Mouse (Mus musculus) adrenal gland, postnatal 36 days (tissue): ENCODE results near the gene Gm10840. TPM values are rescaled to one million over a fixed set of nuclear protein-coding genes. Genes with fewer than 3 reads are reported as not detected.
"Not testable (repeated sequence)": the region's sequence is repeated elsewhere in the genome, so short reads cannot be mapped to it uniquely, and the experiment has no call there.

Source experiments
- DNase-seq, 2 experiments: peaks; one replicate each; pipeline ENCODE4 v3.0.0; 2021; ENCODE audit warnings: mixed read lengths in 1 of 2
- long read RNA-seq, 2 experiments: library from polyadenylated mRNA; stranded (forward); transcript quantifications; one replicate each; pipeline ENCODE4 v2.0.0; 2021; ENCODE audit warnings: borderline sequencing depth in 2 of 2
- total RNA-seq, 2 experiments: library from RNA; stranded (reverse); gene quantifications; 2 replicates each; pipeline ENCODE4 v1.2.3; 2021

Gm10840 gene
- not detected for total RNA-seq
- long read RNA-seq, experiment 1, result 0 reads
- long read RNA-seq, experiment 2, result 0 reads

DNA sequence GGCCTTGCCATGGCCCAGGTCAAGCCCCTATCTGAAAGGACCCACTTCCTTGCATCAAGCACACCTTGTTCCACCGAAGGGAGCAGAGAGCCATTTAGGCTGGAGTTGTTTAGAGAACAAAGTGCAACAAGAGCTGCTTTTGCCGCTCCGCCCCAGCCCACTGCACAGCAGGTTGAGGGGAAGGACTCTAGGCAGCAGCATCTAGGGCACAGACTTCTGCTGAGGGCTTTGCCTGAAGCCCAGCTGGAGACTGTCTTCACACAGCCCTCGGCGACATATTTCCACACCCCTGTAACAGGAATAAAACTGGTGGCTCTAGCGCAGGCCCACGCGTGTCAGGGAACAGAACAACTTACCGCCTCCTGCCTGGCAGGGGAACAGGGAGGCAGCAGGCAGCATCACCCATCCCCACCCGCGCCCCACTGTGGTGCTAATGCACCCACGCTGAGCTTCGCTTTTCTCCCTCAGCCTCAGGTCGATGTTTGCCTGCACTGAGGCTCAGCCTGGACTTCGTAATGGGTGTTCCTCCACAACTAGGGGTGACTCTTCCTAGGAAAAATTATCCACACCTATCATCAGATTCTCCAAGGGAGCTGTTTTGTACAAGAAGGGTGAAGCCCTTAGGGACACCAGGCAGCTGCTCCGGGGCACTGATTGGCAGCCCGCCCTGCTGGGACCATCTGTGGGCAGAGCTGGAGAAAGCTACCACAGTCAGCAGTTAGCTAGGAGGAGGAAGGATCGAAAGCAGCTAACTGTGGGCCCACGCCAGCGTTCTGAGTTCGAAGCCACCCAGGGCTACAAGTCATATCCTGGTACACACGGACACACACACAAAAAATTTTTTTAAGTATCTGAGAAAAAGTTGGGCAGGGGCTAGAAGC is at the start of gene Gm10840, which contains the start of gene Limd2:
TSS of gene Gm10840 (plus strand) at position 10 of the 881 bp plus-strand sequence.
TSS of gene Limd2 (minus strand) at position 20 of the 881 bp plus-strand sequence.
- DNase-seq, result peak in 1 of 2 experiments; percentile 28

DNA sequence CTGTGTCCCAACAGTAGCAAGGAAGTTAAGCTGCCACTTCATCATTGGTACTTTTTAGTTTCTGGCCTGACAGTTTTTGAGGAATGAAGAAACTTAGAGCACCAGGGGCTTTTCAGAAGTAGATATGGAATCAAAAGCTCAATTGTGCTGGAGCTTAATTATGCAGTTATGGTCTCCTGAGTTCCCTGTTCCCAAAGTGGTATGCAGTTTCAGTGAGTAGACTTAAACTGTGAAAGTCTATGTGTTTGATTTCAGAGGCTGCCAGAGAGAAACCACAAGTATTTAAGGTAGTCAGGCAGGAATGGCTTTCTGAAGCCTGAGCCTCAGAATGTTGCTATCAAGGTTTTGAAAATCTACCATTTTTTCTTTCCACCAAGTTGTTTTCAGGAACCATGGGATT is 49.0 kb upstream of the Gm10840 start:
- DNase-seq, result no peak

DNA sequence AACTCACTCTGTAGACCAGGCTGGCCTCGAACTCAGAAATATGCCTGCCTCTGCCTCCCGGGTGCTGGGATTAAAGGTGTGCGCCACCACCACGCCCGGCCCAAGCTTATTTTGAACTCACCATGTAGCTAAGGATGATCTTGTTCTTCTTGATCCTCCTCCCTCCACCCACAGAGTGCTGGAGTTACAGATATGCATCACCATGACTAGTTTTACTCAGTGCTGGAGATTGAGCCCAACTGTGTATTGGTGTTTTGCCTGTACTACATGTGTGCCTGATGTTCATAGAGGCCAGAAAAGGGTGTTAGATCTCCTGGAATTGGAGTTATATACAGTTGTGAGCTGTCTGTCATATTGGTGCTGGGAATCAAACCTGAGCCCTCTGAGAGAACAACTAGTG is 38.4 kb upstream of the Gm10840 start:
- DNase-seq, result no peak

DNA sequence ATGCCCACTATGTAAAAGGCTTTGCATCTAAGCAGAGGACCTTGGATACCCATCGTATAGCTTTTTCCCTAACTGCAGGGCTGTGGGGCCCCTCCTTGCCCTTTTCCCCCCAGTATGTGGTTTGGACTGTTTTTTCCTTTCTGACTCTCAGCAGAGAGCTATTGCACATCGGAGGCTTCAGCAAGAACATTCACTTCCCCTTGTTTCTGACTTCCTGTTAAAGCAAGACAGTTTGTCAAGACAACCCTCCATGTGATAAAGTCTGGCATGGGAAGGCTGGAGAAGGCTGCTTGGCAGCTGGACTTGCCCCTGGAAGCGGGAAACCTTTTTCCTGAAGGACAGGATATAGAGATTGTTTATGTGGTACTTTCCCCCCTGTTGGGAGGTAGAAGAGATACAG is 37.9 kb upstream of the Gm10840 start:
- peak; percentile 3 to 12 for DNase-seq

DNA sequence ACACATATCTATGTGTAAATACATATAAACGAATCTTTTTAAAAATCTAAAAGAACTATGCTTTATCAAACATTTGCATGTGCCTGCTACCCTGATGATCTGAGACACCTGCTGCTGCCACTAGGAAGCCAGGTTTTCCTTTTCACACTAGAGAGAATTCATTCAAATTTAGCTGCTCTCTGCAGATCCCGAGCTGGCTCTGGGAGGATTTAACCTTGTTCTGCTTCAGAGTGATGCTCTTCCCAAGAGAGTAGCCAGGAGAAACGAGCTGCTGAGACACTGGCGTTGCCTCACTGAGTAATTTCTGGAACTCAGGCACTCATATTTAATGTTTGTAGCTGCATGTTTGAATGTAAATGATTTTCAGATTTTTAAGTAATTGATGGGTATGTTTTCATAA is 35.9 kb upstream of the Gm10840 start:
- DNase-seq, result no peak

DNA sequence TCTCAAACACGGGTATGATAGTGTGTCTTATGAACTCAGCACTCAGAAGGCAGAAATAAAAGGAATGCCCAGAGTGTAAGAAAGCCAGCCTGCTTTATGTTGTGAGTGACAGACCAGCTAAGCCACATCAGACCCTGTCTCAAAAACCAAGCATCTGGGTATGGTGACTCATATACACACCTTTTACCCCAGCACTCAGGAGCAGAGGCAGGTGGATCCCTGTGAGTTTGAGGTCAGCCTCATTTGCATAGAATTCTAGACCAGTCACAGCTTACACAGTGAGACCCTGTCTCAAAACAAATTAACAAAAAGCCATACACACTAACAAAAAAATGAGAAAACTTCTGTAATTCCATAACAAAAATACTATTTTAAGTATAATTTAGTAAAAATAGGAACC is 34.8 kb upstream of the Gm10840 start:
- DNase-seq, result no peak

DNA sequence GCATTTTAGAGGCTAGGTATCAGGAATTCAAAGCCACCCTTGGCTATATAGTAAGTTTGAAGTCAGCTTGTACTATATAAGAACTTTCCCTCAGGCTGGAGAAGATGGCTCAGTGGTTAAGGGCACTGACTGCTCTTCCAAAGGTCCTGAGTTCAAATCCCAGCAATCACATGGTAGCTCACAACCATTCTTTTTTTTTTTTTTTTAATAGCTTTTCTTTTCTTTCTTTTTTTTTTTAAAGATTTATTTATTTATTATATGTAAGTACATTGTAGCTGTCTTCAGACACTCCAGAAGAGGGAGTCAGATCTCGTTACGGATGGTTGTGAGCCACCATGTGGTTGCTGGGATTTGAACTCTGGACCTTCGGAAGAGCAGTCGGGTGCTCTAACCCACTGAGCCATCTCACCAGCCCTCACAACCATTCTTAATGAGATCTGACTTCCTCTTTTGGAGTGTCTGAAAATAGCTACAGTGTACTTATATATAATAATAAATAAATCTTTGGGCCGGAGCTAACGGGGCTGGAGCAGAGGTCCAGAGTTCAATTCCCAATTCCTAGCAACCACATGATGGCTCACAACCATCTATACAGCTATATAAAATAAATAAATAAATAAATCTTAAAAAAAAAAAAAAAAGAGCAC is 33.8 kb upstream of the Gm10840 start:
- not testable (repeated sequence) for DNase-seq

DNA sequence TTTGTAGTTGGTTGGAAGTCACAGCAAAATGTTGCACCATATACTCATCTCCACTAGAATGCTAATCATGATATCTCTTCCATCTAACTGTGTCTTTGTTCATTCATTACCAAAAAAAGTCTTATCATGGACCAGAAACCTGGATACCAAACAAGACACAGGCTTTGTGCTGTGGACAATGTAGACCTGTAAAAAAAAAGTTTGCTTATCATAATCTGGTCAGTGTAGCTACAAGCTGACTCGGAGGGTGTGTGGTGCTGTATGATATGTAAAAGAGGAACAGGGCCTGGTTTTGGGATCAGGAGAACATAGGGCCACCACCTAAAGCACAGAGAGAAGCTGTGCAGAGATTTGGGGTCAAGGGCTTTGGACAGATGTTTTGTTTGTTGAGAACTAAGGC is 31.2 kb upstream of the Gm10840 start:
- DNase-seq, result no peak

DNA sequence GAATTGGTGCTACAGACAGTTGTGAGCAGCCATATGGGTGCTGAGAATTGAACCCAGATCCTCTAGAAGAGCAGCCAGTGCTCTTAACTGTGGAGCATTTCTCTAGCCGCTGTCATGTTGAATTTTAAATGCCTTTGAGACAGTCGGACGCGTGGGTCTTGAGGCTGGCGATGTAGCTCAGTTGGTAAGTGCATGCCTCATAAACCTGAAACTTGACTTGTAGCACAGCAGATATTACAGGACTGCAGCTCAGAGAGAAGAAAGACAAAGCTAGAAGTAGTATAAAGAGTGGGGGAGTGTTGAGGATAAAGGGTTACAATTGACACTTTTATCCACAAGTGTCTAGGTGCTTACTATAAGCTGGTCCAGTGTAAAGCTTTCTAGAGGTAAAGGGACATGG is 28.1 kb upstream of the Gm10840 start:
- no peak for DNase-seq

DNA sequence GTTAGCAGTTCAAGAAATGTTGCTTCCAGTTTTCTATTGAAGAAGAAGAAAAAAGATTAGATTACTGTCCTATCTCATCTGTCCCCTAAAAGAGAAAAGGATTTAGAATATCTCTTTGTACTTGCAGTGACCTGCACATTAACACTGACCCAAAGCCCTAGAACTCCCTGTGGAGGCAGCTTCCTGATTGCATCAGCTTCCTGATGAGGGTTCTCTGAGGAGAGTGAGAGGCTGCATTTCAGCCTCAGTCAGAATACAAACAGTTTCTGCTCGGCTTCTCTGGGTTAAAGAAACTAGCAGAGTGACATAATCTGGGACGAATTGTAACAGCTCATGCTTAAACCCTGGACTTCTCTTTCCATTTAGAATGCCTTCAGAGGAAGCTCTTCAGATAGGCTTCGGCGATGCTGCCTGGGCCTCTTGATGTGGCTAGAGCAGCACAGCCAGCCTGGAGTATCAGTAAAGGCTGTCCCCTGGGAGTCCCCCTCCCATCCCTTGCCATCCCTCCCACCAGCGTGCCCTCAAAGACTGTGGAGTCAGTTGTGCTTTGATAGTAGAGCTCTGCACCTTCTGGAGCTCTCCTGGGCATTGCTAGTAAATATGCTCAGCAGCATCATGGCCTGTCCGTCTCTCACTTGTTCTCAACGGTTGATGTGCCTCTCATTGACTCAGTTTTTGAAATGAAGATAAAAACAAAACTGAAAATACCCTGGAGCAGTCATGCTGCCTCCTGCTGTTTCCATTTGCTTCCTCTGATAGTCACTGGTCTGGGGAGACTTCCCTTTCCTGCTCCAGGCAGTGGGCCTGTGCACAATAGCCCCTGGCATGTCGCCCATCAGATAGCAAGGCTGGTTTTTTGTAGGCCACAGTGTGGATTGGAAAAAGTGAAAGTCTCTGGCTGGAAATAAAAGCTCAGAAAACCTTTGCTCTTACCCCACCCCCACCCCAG is 25.8 kb upstream of the Gm10840 start:
- DNase-seq, result peak; percentile 91 to 92

DNA sequence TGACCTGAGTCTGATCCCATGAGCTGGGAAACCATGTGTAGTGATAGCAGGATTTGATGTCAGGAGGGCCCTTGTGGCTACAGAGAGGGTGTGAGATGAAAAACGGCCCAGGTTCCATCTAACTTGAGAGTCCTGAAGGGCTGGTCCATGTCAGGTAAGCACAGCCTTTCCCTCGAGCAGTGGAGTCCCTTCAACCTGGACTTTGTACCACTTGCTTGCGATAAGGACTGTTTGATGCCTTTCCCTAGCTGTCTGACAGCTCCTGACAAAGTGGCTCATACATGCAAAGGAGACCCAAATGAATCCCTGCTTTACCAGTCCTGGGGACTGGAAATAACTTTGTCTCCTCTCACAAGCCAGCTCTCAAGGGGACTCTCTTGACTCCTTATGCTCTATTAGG is 9.4 kb upstream of the Gm10840 start:
- DNase-seq, result no peak

DNA sequence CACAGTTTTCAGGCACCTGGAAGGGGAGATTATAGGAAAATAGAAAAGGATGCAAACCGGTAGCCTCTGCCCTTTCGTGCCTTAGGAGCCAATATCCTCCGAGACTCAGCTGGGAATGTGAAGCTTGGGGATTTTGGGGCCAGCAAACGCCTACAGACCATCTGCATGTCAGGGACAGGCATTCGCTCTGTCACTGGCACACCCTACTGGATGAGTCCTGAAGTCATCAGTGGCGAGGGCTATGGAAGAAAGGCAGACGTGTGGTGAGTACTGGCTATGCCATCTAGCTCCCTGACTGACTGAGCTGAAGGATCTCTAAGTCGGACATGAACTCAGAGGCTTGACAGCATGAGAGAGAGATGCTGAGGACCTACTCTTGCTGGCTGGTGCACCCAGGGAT is 8.5 kb upstream of the Gm10840 start:
- DNase-seq, result no peak

DNA sequence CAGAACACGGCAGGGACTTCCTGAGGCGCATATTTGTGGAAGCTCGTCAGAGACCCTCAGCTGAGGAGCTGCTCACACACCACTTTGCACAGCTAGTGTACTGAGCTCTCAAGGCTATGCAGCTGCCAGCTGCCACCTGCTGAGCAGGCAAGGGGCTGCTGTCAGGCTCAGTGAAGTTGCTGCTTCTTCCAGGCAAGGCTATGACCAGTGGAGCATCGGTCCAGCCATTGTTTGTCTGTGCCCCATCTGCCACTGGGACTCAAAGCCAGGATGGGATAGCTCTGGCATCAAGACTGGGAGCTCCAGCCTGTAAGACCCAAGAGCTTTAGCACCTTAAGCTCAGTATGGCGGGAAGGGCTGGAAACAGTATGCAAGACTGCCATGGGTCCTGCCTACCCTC is 6.6 kb upstream of the Gm10840 start:
- no peak for DNase-seq

DNA sequence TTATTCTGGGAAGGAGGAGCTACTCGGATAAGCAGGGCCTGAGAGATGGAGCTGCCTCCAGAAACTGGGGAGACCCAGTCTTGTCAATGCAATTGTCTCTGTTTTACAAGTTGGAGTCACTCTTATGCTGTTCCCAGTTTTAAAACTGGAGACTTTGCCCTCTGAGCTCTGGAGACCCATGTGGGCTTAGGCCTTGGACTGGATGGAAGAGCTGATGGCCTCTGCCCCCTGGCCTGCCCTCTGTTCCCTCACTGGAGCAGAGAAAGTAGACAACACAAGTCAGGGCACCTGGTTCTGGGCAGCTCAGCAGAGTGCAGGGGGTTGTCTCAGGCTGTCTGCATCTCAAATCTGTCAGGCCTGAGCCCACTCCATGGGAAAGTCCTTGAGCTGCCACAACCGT is 5.9 kb upstream of the Gm10840 start:
- no peak for DNase-seq

DNA sequence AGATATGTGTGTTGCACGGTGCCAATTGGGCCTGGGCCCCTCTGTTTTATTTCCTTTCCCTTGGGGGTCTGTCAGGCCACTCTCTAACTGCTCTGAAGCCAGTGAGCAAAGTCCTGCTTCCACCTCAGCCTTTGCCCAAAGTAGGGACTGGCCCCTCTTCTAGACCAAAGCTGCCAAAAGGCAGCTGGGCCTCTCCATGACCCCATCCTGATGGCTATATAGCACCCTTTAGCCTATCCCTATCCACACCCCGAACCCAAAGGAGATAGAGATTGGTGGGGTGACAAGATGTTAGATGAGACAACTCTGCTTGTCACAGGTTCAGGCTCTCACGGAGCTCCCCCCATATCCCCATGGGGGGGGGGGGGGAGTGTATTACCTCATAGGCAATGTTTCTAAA is 4.9 kb upstream of the Gm10840 start:
- DNase-seq, result no peak

DNA sequence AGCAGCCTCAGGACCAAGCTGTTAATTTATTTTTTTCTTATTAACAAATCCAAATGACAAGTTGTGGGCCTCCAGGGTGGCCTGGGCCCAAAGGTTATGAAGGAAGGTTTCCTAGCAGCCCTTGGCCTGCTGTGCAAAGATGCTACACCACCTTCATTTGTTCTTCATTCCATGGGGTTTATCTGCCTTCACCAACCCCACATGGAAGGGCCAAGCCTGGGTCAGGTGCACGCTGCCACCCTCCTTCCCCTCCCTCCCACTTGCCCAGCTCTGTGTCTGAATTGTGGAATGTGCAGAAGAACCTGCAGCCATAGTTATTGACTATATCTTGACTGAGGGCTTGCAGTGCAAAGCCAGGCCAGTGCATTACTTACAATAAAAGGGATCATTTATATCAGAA is 4.4 kb upstream of the Gm10840 start:
- no peak for DNase-seq

DNA sequence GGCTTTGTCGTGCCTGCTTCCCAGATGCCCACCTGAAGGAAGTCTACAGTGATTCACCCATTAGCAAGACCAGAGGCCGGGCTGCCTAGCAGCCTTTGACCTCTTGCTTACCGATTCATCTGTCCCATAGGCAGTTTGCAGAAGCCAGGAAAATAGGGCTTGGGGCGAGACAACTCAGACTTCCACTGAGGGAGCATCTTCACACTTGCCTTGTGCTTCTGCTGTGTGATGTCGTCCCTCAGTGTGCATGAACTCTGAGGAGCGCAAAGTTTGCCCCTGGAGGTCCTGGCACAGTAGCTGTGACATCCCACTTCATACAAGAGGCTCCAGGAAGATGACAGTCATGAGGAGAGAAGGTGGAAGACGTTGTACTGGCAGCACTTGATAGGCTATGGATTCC is 3.5 kb upstream of the Gm10840 start:
- no peak for DNase-seq

DNA sequence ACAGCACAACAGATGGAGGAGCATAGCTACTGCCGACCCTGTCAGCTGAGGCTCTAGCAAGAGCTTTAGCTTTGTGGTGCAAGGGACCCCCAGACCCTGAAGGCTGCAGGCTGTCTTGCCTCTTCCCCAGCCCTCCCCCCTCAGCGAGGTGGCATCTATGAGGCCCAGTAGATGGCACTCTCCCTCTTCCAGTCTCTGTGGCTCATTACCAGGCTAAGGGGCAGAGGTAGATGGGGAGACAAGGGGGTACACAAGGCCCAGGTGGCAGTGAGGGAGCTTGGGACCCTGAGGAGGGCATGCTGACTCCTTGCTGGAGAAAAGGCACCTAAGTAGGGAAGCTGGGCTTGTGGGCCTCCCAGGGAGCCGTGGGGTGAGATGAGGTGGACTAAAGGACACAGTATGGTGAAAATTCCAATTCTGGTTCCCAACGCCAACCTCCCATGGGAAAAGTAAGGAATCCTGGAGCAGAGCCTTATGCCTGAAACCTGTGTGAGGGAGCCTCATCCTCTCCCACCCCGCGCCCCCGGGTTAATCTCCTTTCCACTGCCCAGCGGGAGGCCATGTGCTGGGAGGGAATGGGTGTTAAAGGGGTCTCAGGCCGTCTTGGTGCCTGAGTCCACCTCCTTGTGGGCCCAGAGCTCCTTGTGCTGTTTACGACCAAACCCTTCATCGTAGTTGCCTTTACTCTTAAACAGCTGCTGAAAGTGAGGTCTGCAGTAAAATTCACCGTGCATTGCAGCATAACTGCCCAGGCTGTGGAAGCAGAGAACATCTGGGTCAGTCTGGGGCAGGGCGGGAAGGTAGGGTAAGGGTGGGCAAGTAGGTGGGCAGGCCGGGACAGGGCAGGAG is 2.3 kb upstream of the Gm10840 start:
- DNase-seq, result peak; percentile 40 to 41

DNA sequence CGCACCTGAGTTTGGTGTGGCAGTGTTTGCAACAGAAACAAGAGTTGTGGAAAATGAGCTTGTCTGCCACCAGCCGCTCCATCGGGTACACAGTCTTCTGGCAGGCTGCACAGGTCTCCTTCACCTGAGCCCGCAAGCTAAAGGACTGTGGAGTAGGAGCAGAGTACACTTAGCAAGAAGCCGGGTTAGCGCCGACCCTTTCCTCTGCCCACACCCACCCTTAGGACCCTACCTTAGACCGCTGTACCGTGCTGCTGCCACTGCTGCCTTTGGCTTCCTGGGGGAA is 1.8 kb upstream of the Gm10840 start:
- no peak for DNase-seq

DNA sequence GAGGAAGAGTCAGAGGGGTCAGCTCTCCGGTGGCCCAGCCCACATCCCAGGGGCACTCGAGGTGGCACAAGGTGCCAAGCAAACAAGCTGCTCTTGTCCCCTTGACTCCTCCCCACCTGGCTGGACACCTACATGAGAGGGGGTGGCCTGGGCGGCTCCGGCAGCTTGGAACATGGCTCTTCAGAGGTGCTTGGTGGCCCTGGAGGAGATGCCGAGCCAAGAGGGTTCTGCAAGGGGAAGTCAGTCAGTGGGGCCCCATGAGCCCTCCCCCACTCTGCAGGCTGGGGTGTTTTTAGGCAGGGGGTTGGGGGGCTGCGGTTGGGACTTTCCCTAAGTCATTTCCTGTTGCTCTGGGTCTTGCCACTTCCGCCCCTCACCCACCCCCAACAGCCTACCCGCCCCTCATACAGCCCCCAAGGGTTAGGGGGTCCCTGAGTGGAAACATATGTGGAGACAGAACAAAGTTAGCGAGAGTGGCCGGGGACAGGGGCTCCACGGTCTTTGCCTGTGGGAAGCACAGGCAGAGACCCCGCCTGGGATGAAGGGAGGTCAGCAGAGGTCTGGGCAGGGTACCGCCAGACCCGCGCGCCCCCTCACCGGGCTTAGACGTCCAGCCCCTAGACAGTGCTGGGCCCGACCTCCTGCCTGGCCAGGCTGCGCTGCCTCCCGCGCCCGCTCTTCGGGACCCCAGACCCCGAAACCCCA is 1.3 kb upstream of the Gm10840 start:
- peak in 1 of 2 experiments; percentile 60 for DNase-seq
